Mouse (Mus musculus) midbrain, embryonic 13.5 days (tissue): ENCODE results near the gene Klk9. TPM values are rescaled to one million over a fixed set of nuclear protein-coding genes. Genes with fewer than 3 reads are reported as not detected.

Experiments used
- ATAC-seq: fragments of 200-750 bp; cut with Nextera tagmentation; 2 replicates; pipeline ENCODE4 v1.8.0; 2017; ENCODE audit warnings: mild to moderate bottlenecking, moderate TSS enrichment, moderate library complexity
- H3K27ac ChIP-seq: fragments of 300-500 bp; sonication (generic); 2 replicates; pipeline ENCODE4 v1.5.1; 2015; ENCODE audit warnings: inconsistent platforms, mild to moderate bottlenecking, moderate library complexity
- H3K27me3 ChIP-seq: fragments of 300-500 bp; sonication (generic); 2 replicates; pipeline ENCODE4 v1.6.1; 2015; ENCODE audit warnings: mild to moderate bottlenecking, inconsistent platforms
- H3K36me3 ChIP-seq: fragments of 300-500 bp; sonication (generic); 2 replicates; pipeline ENCODE4 v1.6.1; 2015; ENCODE audit warnings: mild to moderate bottlenecking, inconsistent platforms
- H3K4me1 ChIP-seq: fragments of 300-500 bp; sonication (generic); replicated peaks from 2 replicates; pipeline ENCODE4 v1.6.1; 2015; ENCODE audit warnings: inconsistent platforms
- H3K4me2 ChIP-seq: fragments of 300-500 bp; sonication (generic); replicated peaks from 2 replicates; pipeline ENCODE4 v1.6.1; 2015; ENCODE audit warnings: moderate library complexity, mild to moderate bottlenecking, inconsistent platforms
- H3K4me3 ChIP-seq: fragments of 300-500 bp; sonication (generic); replicated peaks from 2 replicates; pipeline ENCODE4 v1.5.1; 2015; ENCODE audit warnings: mild to moderate bottlenecking, inconsistent platforms
- H3K9ac ChIP-seq: fragments of 300-500 bp; sonication (generic); replicated peaks from 2 replicates; pipeline ENCODE4 v1.6.1; 2015; ENCODE audit warnings: mild to moderate bottlenecking, inconsistent platforms
- H3K9me3 ChIP-seq: fragments of 300-500 bp; sonication (generic); 2 replicates; pipeline ENCODE4 v1.6.1; 2016; ENCODE audit warnings: mild to moderate bottlenecking, inconsistent platforms
- WGBS: fragments of 180-500 bp; shearing (Covaris S2); methylation state at CpG from one replicate; pipeline ENCODE4 v1.1.7; 2015; 5-methylcytosine and 5-hydroxymethylcytosine counted together
- polyA plus RNA-seq: library from polyadenylated mRNA; unstranded; fragments of >200 nt; fragmentation: Nextera tagmentation; extraction: Ambion mirVana; gene quantifications from 2 replicates; pipeline ENCODE4 v1.2.1, GENCODE M21; 2015

Klk9 gene
- 0.13 and 0.20 TPM in 2 replicates for polyA plus RNA-seq

DNA sequence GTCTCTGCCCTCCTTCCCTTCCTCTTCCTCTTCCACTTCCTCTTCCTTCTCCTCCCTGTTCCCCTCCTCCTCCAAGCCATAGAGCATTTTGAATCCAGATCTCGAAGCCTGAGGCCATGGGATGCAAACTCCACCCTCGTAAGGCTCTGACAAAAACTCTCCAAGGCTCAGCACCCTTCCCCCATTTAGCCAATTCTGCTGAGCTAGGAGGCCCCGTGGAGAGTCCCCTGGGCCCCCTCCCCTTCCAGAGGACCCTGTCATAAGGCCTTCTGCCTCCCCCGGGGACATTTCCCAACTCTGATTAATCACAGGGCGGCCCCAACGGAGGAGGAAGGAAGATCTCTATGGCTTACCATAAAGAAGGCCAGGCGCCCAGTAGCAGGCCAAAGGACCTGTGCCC lies at the start of gene Klk9:
TSS of gene Klk9 (plus strand) at position 301 of the 400 bp plus-strand sequence.
- WGBS = 83% methylated on average over 7 of the region's 7 CpGs
- no peak within 1 kb of the TSS for H3K9ac ChIP-seq
- H3K36me3 ChIP-seq = no peaks in the 10 kb centered on the region
- H3K4me3 ChIP-seq = no peak within 1 kb of the TSS
- peaks cover 8% of the 10 kb centered on the region for H3K4me1 ChIP-seq
- no peaks in the 10 kb centered on the region for H3K9me3 ChIP-seq
- H3K27me3 ChIP-seq = peaks cover 20% of the 10 kb centered on the region
- H3K4me2 ChIP-seq = no peak within 1 kb of the TSS
- H3K27ac ChIP-seq = no peak within 1 kb of the TSS
- ATAC-seq = no peak

DNA sequence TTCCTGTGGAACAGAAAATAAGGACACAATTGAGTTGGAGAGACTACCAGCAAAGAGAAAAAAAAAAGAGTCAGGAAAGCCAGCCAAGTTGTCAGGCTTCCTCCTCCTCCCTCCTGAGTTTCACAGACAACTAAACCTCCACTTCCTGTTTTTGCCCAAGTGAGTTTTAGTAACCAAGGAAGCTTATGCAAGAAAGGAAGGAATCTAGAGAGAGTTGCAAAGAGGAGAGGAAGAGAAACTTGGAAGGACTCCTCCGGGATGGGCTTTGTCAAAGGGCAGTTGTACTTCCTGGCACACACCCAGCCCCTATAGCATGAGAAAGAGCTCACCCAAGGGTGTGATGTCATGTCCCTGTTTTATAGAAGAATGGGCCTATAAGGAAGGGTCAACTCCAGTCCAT lies 43.9 kb upstream of the Klk9 start:
- Histone ChIP-seq H3K4me3 (no peak overlapping the region), H3K4me1 (no peaks in the 10 kb centered on the region)

GRCm38 (mm10) chr7:43752806-43753205 lies 38.9 kb upstream of the Klk9 start:
- Histone ChIP-seq H3K36me3 (no peaks in the 10 kb centered on the region), H3K4me3 (no peak overlapping the region), H3K27me3 (no peaks in the 10 kb centered on the region), H3K9ac (no peak overlapping the region), H3K27ac (no peak overlapping the region), H3K4me2 (no peak overlapping the region), H3K9me3 (no peaks in the 10 kb centered on the region), H3K4me1 (no peaks in the 10 kb centered on the region)
- 80% methylated on average over 2 of the region's 2 CpGs for WGBS
- no peak for ATAC-seq

More for the DNA sequence above, 43.9 kb upstream of the Klk9 start:
- H3K27ac ChIP-seq = no peak overlapping the region
- H3K9ac ChIP-seq = no peak overlapping the region
- H3K36me3 ChIP-seq = no peaks in the 10 kb centered on the region
- H3K4me2 ChIP-seq = no peak overlapping the region
- no peaks in the 10 kb centered on the region for H3K9me3 ChIP-seq
- WGBS = 48% methylated on average over 1 of the region's 1 CpGs
- ATAC-seq = no peak
- no peaks in the 10 kb centered on the region for H3K27me3 ChIP-seq

DNA sequence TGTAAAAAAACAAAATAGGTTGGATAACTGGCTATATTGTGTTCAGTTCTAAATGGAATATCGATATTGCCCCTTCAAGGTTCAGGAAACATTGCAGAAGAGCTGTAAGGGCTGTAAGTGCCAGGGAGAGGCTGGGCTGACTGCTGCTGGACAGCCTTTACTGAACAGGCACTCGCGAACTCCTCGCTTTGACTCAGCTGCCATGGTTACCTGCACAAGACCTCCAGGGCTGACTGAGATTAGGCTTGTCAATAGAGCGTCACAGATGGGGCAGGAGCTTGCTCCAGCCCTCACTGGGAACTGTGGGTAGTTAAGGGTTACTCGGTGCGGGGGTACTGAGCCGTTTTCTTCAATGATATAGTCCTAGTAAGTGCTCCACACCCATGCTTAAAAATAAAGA lies 25.2 kb upstream of the Klk9 start:
- 35% methylated on average over 8 of the region's 8 CpGs for WGBS
- Histone ChIP-seq H3K27me3 (no peaks in the 10 kb centered on the region), H3K4me2 (no peak overlapping the region), H3K9me3 (no peaks in the 10 kb centered on the region), H3K9ac (no peak overlapping the region), H3K4me1 (no peaks in the 10 kb centered on the region), H3K27ac (no peak overlapping the region), H3K4me3 (no peak overlapping the region), H3K36me3 (no peaks in the 10 kb centered on the region)
- ATAC-seq = peak; percentile 58

GRCm38 (mm10) chr7:43768597-43768996 lies 23.1 kb upstream of the Klk9 start, which contains the start of gene Klk12:
Gene Klk12, plus strand, starts transcription at chr7:43768897.
- H3K4me2 ChIP-seq = no peak within 1 kb of the TSS
- no peaks in the 10 kb centered on the region for H3K27me3 ChIP-seq
- no peak within 1 kb of the TSS for H3K27ac ChIP-seq
- no peaks in the 10 kb centered on the region for H3K36me3 ChIP-seq
- no peaks in the 10 kb centered on the region for H3K4me1 ChIP-seq
- H3K9ac ChIP-seq = no peak within 1 kb of the TSS
- H3K9me3 ChIP-seq = no peaks in the 10 kb centered on the region
- no peak within 1 kb of the TSS for H3K4me3 ChIP-seq
- no peak for ATAC-seq
- 88% methylated on average over 4 of the region's 4 CpGs for WGBS

DNA sequence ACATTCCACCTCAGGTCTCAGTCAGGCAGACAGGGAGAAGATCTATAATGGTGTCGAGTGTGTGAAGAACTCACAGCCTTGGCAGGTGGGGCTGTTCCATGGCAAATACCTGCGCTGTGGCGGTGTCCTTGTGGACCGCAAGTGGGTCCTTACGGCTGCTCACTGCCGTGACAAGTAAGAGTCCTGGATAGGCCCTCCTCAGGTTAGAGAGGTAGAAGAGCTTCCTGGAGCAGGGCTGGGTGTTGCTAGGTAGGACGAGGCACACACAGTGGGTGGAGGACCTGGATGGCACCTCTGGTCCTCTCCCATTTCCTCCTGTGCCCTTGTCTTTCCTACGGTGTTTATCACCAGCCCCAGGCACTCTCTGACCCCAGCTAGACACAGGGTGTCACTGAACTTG lies 22.1 kb upstream of the Klk9 start:
- Histone ChIP-seq H3K4me3 (no peak overlapping the region), H3K36me3 (no peaks in the 10 kb centered on the region), H3K27me3 (no peaks in the 10 kb centered on the region), H3K9me3 (no peaks in the 10 kb centered on the region), H3K27ac (no peak overlapping the region), H3K4me2 (no peak overlapping the region), H3K9ac (no peak overlapping the region), H3K4me1 (peaks cover under 1% of the 10 kb centered on the region)
- no peak for ATAC-seq
- WGBS = 96% methylated on average over 8 of the region's 8 CpGs

- Histone ChIP-seq H3K4me2 (no peak overlapping the region), H3K4me3 (no peak overlapping the region), H3K9me3 (no peaks in the 10 kb centered on the region), H3K4me1 (peaks cover 6% of the 10 kb centered on the region), H3K9ac (no peak overlapping the region), H3K36me3 (no peaks in the 10 kb centered on the region), H3K27me3 (no peaks in the 10 kb centered on the region), H3K27ac (no peak overlapping the region)
- ATAC-seq = no peak
- WGBS = 96% methylated on average over 10 of the region's 10 CpGs
Measured at GRCm38 (mm10) chr7:43770701-43771100, 21.0 kb upstream of the Klk9 start.

GRCm38 (mm10) chr7:43771916-43772315 lies 19.8 kb upstream of the Klk9 start:
- Histone ChIP-seq H3K4me3 (no peak overlapping the region), H3K4me2 (no peak overlapping the region), H3K9ac (no peak overlapping the region), H3K27me3 (no peaks in the 10 kb centered on the region), H3K9me3 (no peaks in the 10 kb centered on the region), H3K36me3 (no peaks in the 10 kb centered on the region), H3K4me1 (peaks cover 6% of the 10 kb centered on the region), H3K27ac (no peak overlapping the region)
- ATAC-seq = no peak
- 96% methylated on average over 6 of the region's 6 CpGs for WGBS

GRCm38 (mm10) chr7:43772901-43773300 lies 18.8 kb upstream of the Klk9 start:
- Histone ChIP-seq H3K4me1 (peaks cover 6% of the 10 kb centered on the region), H3K27ac (no peak overlapping the region), H3K9ac (no peak overlapping the region), H3K9me3 (no peaks in the 10 kb centered on the region), H3K27me3 (no peaks in the 10 kb centered on the region), H3K4me3 (no peak overlapping the region), H3K4me2 (no peak overlapping the region), H3K36me3 (no peaks in the 10 kb centered on the region)
- 70% methylated on average over 3 of the region's 3 CpGs for WGBS
- ATAC-seq = no peak

GRCm38 (mm10) chr7:43774364-43774763 lies 17.3 kb upstream of the Klk9 start, which contains the start of gene Klk11:
Gene Klk11, plus strand, starts transcription at chr7:43774604.
- no peak for ATAC-seq
- H3K9ac ChIP-seq = no peak within 1 kb of the TSS
- no peak within 1 kb of the TSS for H3K27ac ChIP-seq
- 95% methylated on average over 5 of the region's 5 CpGs for WGBS
- no peaks in the 10 kb centered on the region for H3K36me3 ChIP-seq
- H3K4me1 ChIP-seq = peaks cover 6% of the 10 kb centered on the region
- H3K27me3 ChIP-seq = no peaks in the 10 kb centered on the region
- no peak within 1 kb of the TSS for H3K4me2 ChIP-seq
- H3K9me3 ChIP-seq = no peaks in the 10 kb centered on the region
- H3K4me3 ChIP-seq = no peak within 1 kb of the TSS

GRCm38 (mm10) chr7:43774802-43775201 lies 16.9 kb upstream of the Klk9 start:
- WGBS = 26% methylated on average over 6 of the region's 6 CpGs
- no peak overlapping the region for H3K9ac ChIP-seq
- H3K27ac ChIP-seq = no peak overlapping the region
- H3K4me2 ChIP-seq = no peak overlapping the region
- no peaks in the 10 kb centered on the region for H3K27me3 ChIP-seq
- no peak for ATAC-seq
- H3K4me1 ChIP-seq = peaks cover 6% of the 10 kb centered on the region
- H3K36me3 ChIP-seq = no peaks in the 10 kb centered on the region
- no peak overlapping the region for H3K4me3 ChIP-seq
- H3K9me3 ChIP-seq = no peaks in the 10 kb centered on the region

DNA sequence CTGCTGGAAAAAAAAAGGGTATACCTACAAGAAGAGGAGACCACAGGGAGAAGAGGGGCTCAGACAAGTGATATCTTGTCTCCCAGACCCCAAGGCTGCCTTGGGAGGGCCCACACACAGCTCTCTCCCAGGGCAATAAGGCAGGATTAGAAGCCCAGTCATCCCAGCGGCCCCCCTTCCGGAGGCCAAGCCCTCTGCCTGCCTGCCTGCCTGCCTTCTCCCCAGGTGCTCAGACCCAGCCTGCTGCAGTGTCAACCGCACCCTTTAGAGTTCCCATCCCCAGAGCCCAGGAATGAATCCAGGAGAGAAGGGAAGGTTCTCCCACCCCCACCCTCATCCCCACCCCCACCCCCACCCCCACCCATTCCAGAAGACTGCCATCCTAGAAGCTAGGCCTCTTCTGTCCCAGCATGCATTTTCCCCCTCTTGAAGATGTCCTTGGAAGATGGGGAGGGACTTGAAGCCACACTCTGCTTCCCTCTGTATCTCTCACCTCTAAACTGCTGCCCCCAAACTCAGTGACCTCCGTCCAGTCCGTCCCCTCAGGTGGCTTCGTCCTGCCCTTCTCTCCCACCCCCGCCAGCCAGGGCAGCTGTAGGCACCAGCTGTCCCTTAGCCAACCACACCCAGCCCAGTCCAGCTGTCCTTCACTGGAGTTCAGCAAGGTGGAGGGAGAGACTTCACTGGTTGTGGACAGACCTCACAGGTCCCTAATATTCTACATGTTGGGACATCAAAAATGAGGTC lies 16.2 kb upstream of the Klk9 start:
- 39% methylated on average over 7 of the region's 7 CpGs for WGBS
- H3K9me3 ChIP-seq = no peaks in the 10 kb centered on the region
- no peaks in the 10 kb centered on the region for H3K27me3 ChIP-seq
- H3K27ac ChIP-seq = no peak overlapping the region
- no peak overlapping the region for H3K9ac ChIP-seq
- H3K36me3 ChIP-seq = no peaks in the 10 kb centered on the region
- no peak overlapping the region for H3K4me3 ChIP-seq
- no peak overlapping the region for H3K4me2 ChIP-seq
- peaks cover 6% of the 10 kb centered on the region for H3K4me1 ChIP-seq
- ATAC-seq = no peak

- no peak overlapping the region for H3K4me2 ChIP-seq
- H3K36me3 ChIP-seq = no peaks in the 10 kb centered on the region
- H3K9me3 ChIP-seq = no peaks in the 10 kb centered on the region
- H3K9ac ChIP-seq = no peak overlapping the region
- WGBS = 84% methylated on average over 5 of the region's 5 CpGs
- H3K27ac ChIP-seq = no peak overlapping the region
- peaks cover 6% of the 10 kb centered on the region for H3K4me1 ChIP-seq
- no peaks in the 10 kb centered on the region for H3K27me3 ChIP-seq
- no peak overlapping the region for H3K4me3 ChIP-seq
- ATAC-seq = no peak
Measured at GRCm38 (mm10) chr7:43776506-43776905, 15.2 kb upstream of the Klk9 start.
